Mouse (Mus musculus): ENCODE measurements around the gene Dohh.

Gene Dohh

DNA sequence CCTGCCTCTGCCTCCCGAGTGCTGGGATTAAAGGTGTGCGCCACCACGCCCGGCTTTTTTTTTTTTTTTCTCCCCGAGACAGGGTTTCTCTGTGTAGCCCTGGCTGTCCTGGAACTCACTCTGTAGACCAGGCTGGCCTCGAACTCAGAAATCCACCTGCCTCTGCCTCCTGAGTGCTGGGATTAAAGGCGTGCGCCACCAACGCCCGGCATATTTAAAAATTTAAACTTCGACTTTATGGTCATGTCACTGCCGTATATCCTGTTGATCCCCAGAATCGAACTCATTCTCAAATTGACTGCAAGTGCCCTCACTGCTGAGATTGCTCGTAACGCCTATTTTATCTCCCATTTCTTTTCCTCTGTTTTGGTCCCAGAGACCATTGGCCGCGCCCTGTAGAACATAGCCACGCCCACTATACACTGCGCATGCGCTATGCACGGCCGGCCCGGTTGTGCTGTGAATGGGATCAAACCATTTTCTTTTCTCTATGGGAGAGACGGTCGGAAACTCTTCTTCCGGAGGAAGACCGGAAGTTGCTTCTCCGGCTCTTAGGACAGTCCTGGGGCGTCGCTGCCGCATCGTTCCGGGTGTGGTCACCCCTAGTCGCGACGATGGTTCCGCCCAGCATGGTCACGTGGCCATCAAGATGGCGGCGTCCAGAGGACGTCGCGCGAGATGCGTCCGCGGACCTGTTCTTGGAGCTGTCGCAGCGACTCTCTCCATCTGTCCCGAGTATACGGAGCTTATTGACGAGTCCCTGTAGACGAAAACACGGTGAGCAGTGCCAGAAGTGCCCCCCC lies at the start of gene Dohh, which contains the start of gene Gm48551:
Gene Dohh, plus strand, starts transcription at position 627 of the 803 bp plus-strand sequence.
Gene Gm48551, plus strand, starts transcription at position 665 of the 803 bp plus-strand sequence.
- in situ Hi-C loops (cut with MboI; ENCODE audit: unreplicated experiment in 2 of 2), result loop anchor here in 1 of 2 experiments (25.0 kb wide), 1 partner anchor 1253 kb away; the partner anchor contains the start of gene Tdg

DNA sequence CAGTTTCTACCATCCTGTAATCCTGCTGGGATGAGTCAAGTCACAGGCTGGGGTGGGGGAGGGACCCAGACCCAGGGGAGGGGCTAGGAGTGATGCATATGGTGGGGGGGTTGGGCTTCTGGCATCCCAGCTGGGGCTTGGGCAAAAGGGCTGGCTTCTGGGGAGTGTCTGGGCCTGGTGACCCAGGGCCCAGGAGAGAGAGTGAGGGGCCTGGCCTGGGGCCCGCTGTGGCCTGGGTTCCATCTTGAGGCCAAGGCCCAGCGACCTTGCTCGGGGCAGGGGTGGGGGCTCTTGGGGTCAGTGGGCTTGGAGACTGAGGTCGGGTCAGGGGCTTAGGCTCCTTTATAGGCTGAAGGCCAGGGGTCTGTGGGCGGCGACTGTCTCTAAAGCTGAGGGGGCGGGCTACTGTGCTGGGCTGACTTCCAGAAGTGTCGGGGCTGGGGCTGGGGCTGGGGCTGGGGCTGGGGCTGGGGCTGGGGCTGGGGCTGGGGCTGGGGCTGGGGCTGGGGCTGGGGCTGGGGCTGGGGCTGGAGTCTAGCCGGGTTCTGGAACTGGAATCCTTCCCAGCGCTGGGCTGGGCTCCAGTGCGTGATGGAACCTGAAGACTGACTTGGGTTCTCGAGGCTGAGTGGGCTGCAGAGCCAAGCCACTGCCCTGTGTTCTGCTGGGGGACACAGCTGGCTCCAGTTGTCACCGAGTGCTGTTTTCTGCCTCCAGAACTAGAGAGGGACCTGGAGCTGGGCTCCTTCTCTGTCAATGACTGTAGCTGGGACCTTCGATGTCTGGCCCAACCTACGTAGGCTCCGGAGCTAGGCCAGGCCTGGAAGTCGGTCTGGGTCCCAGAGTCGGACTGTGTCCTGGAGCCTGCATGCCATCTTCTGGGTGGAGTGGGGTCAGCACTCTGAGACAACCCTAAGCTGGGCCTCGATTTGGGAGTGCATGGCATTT lies 48.6 kb upstream of the Dohh start:
- in situ Hi-C loops (cut with MboI; ENCODE audit: unreplicated experiment in 2 of 2), result no loop called here

DNA sequence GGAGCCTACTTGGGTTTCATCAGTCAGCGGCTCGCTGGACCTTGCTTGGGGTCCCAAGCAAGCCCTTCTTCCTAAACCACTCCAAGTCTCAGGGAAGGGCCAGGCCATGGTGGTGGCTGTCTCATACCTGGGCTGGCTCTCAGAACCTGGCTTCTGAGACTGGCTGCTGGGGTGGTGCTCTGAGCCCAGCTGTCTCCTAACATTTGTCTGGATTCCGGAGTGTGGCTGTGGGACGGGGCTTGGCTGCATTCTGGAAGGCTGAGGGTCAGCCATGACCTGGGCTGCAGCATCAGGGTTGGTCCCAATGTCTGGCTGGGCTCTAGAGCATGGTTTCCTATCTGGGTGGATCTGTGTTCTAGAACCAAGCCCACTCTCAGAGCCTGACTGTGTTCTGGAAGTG lies 47.7 kb upstream of the Dohh start:
- in situ Hi-C loops (cut with MboI; ENCODE audit: unreplicated experiment in 2 of 2), result no loop called here

DNA sequence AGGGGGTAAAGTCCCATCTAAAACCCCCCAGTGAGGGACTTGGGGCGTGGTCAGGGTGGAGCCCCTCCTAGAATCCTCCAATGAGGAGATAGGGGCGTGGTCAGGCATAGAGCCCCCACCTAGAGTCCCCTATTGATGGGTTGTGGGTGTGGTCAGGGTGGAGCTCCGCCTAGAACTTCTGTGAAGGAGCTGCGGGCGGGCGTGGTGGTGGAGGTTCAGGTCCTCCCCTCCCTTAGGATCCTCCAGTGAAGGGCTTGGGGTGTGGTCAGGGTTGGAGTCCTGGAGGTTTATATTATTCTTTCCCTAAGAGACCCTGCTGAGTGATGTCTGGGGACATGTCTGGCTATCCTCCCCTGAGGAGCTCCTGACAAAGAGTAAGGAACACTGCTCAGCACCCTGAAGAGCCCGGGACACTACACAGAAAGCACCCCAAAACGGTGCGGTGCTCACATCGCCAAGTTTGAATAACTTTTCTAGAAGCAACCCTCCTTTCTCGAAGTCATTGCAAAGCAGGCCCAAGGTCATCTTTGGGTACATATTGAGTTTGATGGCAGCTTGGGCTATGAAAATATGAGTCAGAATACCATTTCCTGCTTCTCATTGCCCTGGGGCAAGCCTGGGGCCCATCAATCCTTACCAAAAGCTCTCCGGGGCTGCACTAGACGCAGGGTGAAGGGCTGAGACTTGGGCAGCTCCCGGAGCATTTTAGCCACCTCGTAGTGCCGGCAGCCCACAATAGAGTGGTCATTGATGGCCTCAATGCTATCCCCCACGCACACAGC lies 43.5 kb upstream of the Dohh start:
- in situ Hi-C loops (cut with MboI; ENCODE audit: unreplicated experiment in 2 of 2), result loop anchor here (5.0 kb wide), 2 partner anchors 48 to 53 kb away; partner anchors contain the start of genes Pip5k1c (in 1 of the 2) and Tjp3 (in 1 of the 2)

DNA sequence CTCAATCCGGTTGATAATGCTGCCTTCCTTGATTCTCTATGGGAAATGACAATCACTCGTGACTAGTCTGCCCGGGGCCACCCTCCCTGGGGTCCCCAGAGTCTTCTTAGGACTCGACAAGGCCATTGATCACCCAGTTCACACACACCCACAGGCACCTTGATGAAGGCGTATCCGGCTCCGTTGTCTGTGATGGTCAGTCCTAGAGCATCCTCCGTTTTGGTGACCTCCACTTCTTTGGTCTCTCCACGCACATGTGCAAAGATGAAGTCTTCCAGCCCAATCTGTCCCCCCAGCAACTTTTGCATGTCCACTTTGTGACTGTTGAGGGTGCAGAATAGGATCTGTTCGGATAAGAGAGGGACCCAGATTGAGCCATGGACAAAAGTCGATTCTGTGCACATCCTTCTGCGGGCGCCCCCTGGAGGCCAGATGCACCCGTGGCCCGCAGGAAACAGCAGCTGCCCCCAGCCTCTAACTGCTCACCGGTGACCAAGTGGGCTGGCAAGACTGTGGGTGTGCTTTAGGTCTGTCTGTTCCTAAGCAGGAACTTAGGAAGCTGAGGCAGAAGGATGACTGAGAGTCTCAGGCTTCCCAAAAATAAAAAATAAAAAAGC lies 42.8 kb upstream of the Dohh start:
- in situ Hi-C loops (cut with MboI; ENCODE audit: unreplicated experiment in 2 of 2), result loop anchor here (5.0 kb wide), 2 partner anchors 49 to 54 kb away; partner anchors contain the start of genes Pip5k1c (in 1 of the 2) and Tjp3 (in 1 of the 2)

DNA sequence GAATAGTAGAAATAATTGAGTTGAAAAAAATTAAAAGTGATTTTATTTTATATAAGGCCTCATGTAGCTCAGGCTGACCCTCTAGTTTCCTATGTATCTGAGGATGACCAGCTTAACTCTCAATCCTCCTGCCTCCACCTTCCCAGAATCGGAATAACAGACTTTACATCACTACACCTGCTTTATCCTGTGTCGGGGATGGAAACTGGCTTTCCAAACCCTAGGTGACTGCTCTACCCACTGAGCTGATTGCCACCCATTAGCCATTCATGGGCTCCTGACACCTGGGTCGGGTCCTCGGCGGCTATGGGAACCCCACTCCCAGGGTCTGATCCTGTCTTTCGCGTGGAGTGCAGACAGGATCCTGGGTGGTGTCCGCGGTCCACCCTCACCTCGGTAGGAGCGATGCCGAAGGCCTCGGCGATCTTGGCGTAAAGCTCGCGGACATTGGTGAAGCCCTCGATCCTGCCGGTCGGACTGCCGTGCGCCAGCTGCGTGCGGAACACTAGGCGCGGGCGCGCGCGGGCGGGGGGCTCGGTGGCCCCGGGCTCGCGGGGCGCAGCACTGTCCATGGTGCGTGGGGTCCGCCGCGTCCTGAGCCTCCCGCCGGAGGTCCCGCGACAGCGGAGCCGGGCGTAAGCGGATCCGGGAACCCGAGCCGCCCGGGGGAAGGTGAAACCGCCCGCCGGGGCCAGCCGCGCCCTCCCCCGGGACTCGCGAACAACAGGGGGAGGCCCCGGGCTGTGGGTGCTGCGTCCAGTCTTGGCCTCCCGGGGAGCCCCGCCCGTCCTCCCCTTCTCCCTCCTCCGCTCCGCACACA lies 41.3 kb upstream of the Dohh start, which contains the start of gene Gipc3:
Gene Gipc3, minus strand, starts transcription at position 581 of the 820 bp plus-strand sequence.
- in situ Hi-C loops (cut with MboI; ENCODE audit: unreplicated experiment in 2 of 2), result loop anchor here (5.0 kb wide), 2 partner anchors 51 to 56 kb away; partner anchors contain the start of genes Pip5k1c (in 1 of the 2) and Tjp3 (in 1 of the 2)

DNA sequence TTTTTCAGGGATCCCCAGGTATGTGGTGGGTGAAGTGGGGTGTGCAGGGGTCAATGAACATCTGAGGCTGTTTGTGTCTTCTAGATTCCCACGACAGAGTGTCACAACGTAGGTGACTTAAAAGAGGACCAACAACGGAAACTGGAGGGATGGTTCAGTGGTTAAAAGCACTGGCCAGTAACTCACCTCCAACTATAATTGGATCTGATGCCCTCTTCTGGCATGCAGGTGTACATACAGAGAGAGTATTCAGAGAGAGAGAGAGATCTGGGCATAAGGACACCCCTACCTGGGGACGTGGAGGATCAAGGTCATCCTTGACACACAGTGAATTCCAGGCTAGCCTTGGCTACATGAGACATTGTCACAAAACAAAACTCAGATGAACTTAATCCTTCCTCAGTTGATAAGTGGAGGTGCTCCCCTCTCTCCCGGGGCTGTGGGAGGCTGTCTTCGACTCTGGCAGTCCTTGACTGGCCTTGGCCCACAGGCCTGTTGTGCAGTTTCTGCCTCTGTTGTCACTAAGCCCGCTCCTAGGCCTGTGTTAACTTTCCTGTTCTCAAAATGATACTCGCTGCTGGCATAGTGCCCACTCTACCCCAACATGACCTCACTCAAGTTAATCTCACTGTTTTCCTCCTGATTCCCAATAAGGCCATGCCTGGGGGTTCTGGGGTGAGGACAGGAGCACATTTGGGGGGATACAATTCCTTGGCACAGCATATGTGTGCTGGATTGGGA lies 39.6 kb upstream of the Dohh start:
- in situ Hi-C loops (cut with MboI; ENCODE audit: unreplicated experiment in 2 of 2), result loop anchor here (5.0 kb wide), 2 partner anchors 52 to 57 kb away; partner anchors contain the start of genes Pip5k1c (in 1 of the 2) and Tjp3 (in 1 of the 2)

DNA sequence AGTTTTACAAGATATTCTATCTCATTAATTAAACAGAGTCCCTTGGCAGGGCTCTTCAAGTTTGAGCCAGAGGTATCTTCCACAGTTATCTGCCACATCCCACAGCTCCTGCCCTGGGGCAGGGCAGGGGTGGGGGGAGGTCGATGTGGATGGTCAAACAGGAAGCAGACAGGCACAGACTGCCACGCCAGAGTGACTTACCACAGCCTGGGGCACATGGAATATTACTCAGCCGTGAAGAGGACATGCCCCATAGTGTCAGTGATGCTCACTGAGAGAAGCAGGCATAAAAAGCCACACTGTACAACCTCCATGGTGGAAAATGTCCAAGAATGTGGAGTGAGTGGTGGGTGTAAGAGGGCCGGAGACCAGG lies 39.1 kb upstream of the Dohh start:
- in situ Hi-C loops (cut with MboI; ENCODE audit: unreplicated experiment in 2 of 2), result no loop called here

DNA sequence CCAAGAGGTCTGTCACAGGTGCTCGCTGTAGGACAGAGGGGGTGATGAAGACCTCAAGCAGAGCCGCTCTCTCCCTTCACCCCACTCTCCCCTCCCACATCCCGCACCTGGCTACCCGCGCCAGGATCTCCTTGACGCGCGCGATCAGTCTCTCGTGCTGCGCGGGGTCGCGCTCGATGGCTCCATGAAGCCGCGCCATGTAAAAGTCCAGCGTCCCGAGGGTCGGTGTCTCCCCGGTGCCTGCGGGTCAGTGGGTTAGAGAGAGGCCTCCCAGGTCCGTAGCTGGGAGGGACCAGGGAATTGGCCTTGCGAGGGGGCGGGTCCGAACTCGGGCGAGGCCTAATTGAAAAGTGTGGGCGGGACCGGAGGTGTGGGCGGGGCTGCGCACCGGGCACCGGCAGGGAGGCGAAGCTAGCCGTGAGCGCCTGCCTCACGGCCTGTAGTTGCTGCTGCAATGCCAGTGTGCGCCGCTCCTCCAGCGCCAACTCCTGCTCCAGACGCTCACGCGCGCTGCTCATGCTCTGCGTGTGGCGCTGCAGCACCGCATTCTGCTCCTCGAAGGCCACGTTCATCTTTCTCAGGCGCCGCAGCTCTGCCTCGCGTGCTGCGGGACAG lies 37.7 kb upstream of the Dohh start:
- in situ Hi-C loops (cut with MboI; ENCODE audit: unreplicated experiment in 2 of 2), result no loop called here

DNA sequence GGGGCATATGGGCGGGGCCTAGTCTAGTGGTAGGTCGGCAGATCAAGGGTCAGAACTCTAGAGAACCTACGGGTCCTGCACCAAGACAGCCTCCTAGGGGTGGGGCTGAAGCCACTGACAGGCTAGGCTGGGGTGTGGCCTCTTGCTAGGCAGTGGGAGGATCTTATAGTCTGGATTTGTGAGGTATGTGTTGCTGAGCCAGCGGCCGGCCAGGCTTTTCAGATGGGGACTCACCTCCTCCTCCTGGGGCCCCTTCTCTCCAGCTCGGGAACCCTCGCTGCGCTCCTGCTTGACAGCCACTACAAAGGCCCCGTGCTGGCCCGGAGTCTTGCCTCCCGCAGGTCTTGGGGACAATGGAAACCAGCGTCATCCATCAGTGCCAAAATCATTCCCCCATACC lies 35.1 kb upstream of the Dohh start:
- in situ Hi-C loops (cut with MboI; ENCODE audit: unreplicated experiment in 2 of 2), result no loop called here

DNA sequence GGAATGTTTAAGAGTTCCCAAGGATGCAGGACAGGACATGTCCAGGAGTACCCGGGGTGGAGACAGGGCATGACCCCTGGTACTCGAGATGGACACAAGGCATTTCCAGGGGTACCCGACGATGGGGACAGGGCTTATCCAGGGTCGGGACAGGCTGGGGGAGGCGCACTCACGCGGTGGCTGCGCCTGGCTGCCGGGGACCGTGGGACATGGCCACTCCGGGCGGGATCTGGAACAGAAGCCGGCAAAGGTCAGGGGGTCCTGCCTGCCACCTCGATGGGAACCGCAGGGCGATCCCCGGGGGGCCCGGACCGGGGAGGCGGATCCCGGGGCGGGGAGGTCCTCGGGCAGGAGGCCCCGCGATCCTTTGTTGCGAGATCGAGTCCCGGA lies 34.3 kb upstream of the Dohh start:
- in situ Hi-C loops (cut with MboI; ENCODE audit: unreplicated experiment in 2 of 2), result no loop called here

DNA sequence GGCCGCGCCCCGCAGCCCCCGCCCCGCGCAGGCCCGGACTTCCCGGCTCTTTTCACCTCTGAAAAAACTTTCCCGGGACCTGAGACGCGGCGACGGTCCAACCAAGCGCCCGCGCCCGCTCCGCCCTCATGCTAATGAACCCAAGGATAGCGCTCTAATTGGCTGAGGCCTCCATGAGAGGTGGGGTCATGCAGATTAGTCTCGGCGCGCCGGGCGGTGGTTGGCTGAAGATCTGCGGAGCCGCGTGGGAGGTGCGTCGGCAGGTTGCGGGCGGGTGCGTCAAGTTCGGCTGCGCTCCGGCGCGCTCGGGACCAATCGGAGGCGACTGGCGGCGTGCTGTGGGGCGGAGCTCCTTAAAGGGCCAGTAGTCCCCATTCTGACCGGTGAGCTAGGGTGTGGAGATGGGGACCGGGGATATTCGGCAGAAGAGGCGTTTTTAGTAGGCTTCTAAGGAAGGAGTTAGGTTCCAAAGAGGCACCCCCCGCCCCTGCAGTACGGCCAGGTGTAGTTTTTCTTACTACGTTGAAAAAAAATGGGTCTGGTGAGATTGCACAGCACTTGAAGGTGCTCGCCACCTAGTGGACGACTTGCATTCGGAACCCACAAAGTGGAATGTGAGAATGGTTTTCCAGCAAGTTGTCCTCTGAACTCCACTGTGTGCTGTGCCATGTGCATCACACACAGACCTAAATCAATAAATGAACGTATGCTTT lies 33.7 kb upstream of the Dohh start, which contains the start of gene Hmg20b:
Gene Hmg20b, minus strand, starts transcription at position 130 of the 713 bp plus-strand sequence.
- in situ Hi-C loops (cut with MboI; ENCODE audit: unreplicated experiment in 2 of 2), result no loop called here

DNA sequence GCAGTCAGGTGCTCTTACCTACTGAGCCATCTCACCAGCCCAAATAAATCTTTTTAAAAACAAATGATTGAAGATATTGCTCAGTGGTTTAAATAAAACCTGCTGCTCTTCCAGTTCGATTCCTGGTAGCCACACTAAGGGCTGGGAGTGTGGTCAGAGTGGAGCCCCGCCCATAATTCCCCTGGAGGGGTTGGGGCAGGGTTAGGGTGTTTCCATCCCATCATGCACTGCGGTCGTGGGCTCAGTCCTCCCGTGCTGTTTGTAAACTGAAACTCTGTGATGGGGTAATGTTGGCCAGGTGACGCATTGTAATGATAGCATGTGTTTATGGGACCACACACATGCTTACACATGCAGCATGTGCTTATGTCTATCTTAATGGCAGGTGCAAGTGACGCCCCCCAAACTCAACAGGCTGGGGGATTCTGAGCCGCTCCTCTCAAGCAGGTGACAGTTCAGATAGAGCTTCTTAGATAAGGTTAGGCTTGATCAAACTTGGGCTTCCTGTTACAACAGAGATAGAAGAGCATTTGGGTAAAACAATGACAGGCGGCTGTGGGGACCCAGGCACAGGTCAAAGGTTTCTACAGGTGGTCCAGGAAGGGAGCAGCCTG lies 32.4 kb upstream of the Dohh start:
- in situ Hi-C loops (cut with MboI; ENCODE audit: unreplicated experiment in 2 of 2), result no loop called here

DNA sequence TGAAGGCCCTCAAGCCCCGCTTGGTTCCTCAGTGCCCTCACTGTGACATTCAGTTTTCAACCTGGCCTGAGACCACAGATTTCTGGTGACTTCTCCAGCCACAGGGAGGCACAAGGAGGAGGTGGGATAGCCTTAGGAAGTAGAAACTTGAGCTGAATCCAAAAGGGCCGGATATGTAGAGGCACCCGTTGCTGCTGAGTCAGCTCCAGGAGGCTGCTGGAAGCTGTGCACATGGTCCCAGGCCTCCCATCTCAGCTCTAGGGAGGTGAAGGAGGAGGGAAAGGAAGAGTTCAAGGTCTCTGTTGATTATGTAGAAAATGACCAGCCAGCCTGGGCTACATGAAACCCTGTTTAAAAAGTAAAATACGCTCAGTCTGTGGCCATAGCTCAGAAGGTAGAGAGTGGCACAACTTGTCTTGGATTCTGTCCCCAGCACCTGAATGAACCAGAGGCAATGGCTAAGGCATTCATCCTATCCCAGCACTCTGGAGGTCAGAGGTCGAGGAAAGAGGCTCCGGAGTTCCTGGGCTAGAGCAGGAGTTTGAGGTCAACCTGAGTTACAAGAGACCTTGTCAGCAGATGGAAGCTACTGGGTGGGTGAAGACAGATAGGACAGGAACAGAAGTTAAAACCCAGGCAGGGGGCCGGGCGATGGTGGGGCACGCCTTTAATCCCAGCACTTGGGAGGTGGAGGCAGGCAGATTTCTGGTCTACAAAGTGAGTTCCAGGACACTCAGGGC lies 29.3 kb upstream of the Dohh start:
- in situ Hi-C loops (cut with MboI; ENCODE audit: unreplicated experiment in 2 of 2), result no loop called here

DNA sequence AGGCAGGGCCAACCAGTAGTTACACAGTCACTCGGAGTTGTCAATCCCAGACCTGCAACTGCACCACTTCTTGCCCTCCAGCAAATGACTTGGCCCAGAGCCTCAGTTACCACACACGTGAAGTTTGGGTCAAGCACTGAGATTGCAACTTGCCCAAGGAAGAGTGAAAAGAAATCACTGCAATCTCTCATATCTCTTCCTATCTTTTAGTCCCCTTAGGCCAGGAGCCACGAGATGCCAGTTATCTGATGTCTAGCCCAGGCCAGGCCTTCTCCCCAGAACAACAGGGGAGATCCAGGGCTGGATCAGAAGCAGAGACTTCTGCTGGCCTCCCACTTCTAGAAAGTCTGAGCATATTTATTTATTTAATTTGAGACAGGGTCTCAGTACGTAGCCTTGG lies 28.7 kb upstream of the Dohh start:
- in situ Hi-C loops (cut with MboI; ENCODE audit: unreplicated experiment in 2 of 2), result no loop called here

All from v-Abl transformed pro-B cells (cell line).